Mouse (Mus musculus) ES-Bruce4 (cell line): ENCODE data around the gene Tars2. TPM values are rescaled to one million over a fixed set of nuclear protein-coding genes. Genes with fewer than 3 reads are reported as not detected.

Source experiments
- H3K27ac ChIP-seq: 2 replicates; pipeline ENCODE4 v1.5.1; 2012; ENCODE audit warnings: low read length, inconsistent platforms; ENCODE audit not compliant: insufficient read depth
- H3K27me3 ChIP-seq: 2 replicates; pipeline ENCODE4 v1.6.1; 2012; ENCODE audit warnings: mild to moderate bottlenecking, low read length, inconsistent platforms; ENCODE audit not compliant: control insufficient read depth, poor library complexity, insufficient read depth, severe bottlenecking
- H3K36me3 ChIP-seq: 2 replicates; pipeline ENCODE4 v1.6.1; 2012; ENCODE audit warnings: inconsistent platforms, mild to moderate bottlenecking, low read length, moderate library complexity; ENCODE audit not compliant: control insufficient read depth, poor library complexity, insufficient read depth, severe bottlenecking
- H3K4me1 ChIP-seq: one replicate; pipeline ENCODE4 v1.8.1; 2011; ENCODE audit warnings: low read length; ENCODE audit not compliant: control insufficient read depth, insufficient read depth
- H3K4me3 ChIP-seq: 2 replicates; pipeline ENCODE4 v1.5.1; 2011; ENCODE audit warnings: low read depth, mild to moderate bottlenecking, low read length
- H3K9ac ChIP-seq: 2 replicates; pipeline ENCODE4 v1.6.1; 2012; ENCODE audit warnings: low read depth, mild to moderate bottlenecking, inconsistent platforms; ENCODE audit not compliant: poor library complexity, severe bottlenecking
- H3K9me3 ChIP-seq: replicated peaks from 2 replicates; pipeline ENCODE4 v1.6.1; 2012; ENCODE audit warnings: mild to moderate bottlenecking, low read length, inconsistent platforms; ENCODE audit not compliant: control insufficient read depth, poor library complexity, insufficient read depth, severe bottlenecking
- CTCF ChIP-seq: IDR thresholded peaks from one replicate; pipeline ENCODE4 v1.8.1; 2011; ENCODE audit warnings: low read depth, low read length
- EP300 ChIP-seq: IDR thresholded peaks from 2 replicates; pipeline ENCODE4 v1.6.1; 2011; ENCODE audit warnings: low read depth, low read length; ENCODE audit not compliant: insufficient read depth
- POLR2A ChIP-seq: IDR thresholded peaks from one replicate; pipeline ENCODE4 v1.8.1; 2011; ENCODE audit warnings: low read length; ENCODE audit not compliant: insufficient read depth
- polyA plus RNA-seq: library from polyadenylated mRNA; stranded (reverse); fragments of >200 nt; gene quantifications from 2 replicates; pipeline ENCODE4 v1.2.4, GENCODE M21; 2011; ENCODE audit warnings: low read depth; ENCODE audit not compliant: missing spikeins, insufficient read depth, insufficient read length

Gene Tars2
- polyA plus RNA-seq, 1 experiment = 78.3 TPM

- no peak for TF ChIP-seq CTCF
- TF ChIP-seq EP300 = no peak
- TF ChIP-seq POLR2A = no peak
- H3K9me3 ChIP-seq = no peaks in the 10 kb centered on the region
- peaks cover 4% of the 10 kb centered on the region for H3K4me1 ChIP-seq
- no peak overlapping the region for H3K27ac ChIP-seq
- H3K4me3 ChIP-seq = no peak overlapping the region
- no peak overlapping the region for H3K9ac ChIP-seq
- H3K27me3 ChIP-seq = no peaks in the 10 kb centered on the region
- H3K36me3 ChIP-seq = peaks cover 31% of the 10 kb centered on the region
Measured at GRCm38 (mm10) chr3:95740406-95740805, 19.6 kb downstream of the Tars2 start.

- no peaks in the 10 kb centered on the region for H3K27me3 ChIP-seq
- H3K9me3 ChIP-seq = no peaks in the 10 kb centered on the region
- H3K4me1 ChIP-seq = peaks cover 7% of the 10 kb centered on the region
- H3K4me3 ChIP-seq = no peak within 1 kb of the TSS
- H3K9ac ChIP-seq = no peak within 1 kb of the TSS
- H3K36me3 ChIP-seq = peaks cover 23% of the 10 kb centered on the region
- H3K27ac ChIP-seq = no peak within 1 kb of the TSS
- no peak for TF ChIP-seq EP300
- TF ChIP-seq CTCF = no peak
- TF ChIP-seq POLR2A = no peak
Measured at GRCm38 (mm10) chr3:95739353-95740104, 20.5 kb downstream of the Tars2 start, which contains the start of gene Ecm1. Gene Ecm1, minus strand, starts transcription at chr3:95739569.

DNA sequence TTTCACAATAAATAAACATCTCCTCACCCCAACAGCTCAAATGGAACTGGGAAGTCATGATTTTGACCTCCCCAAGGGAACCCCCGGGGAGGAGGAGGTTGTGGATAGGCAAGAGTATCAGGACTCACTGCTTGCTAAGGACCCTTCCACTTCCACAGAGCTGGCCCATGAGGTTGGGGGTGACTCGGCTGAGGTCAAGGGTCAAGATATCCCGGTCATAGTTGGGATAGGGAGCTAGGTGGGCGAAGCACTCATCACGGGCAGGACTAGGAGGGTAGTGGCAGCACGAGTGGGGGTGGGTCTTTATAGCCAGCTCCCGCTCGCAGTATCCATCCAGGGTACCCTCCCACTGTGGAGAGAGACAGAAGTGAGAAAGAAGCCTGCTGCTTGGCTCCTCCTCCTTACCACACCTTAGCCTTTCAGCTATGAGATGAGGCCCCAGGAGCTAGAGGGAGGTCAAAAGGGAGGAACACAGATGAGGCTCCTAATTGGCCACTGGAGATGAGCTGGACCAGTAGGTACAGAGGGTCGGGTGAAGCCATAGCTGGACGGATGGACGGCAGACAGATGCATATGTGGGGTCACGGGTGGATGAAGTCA is 24.8 kb downstream of the Tars2 start:
- Histone ChIP-seq H3K36me3 (no peaks in the 10 kb centered on the region), H3K4me3 (peak overlapping the region; percentile 1; the same call in 1 of the 2 replicates), H3K27me3 (no peaks in the 10 kb centered on the region), H3K27ac (no peak overlapping the region), H3K9me3 (no peaks in the 10 kb centered on the region), H3K4me1 (peaks cover 7% of the 10 kb centered on the region), H3K9ac (no peak overlapping the region)
- TF ChIP-seq EP300 (no peak), CTCF (no peak), POLR2A (no peak)

GRCm38 (mm10) chr3:95734092-95734702 is 25.8 kb downstream of the Tars2 start:
- H3K36me3 ChIP-seq = no peaks in the 10 kb centered on the region
- no peaks in the 10 kb centered on the region for H3K27me3 ChIP-seq
- H3K9me3 ChIP-seq = no peaks in the 10 kb centered on the region
- no peak overlapping the region for H3K9ac ChIP-seq
- H3K4me3 ChIP-seq = no peak overlapping the region
- no peak overlapping the region for H3K27ac ChIP-seq
- TF ChIP-seq EP300 (no peak), POLR2A (no peak), CTCF (no peak)
- peaks cover 7% of the 10 kb centered on the region for H3K4me1 ChIP-seq

GRCm38 (mm10) chr3:95732744-95733521 is 27.1 kb downstream of the Tars2 start:
- Histone ChIP-seq H3K4me1 (peaks cover 7% of the 10 kb centered on the region), H3K27ac (no peak overlapping the region), H3K27me3 (no peaks in the 10 kb centered on the region), H3K4me3 (no peak overlapping the region), H3K9ac (no peak overlapping the region), H3K36me3 (no peaks in the 10 kb centered on the region), H3K9me3 (no peaks in the 10 kb centered on the region)
- TF ChIP-seq EP300 (no peak), POLR2A (no peak), CTCF (no peak)
